Mouse (Mus musculus): Measurements from ENCODE around the gene Steap3. TPM values are rescaled to one million over a fixed set of nuclear protein-coding genes. Genes with fewer than 3 reads are reported as not detected.

The Steap3 gene
- polyA plus RNA-seq, 1 experiment from 2014 or later: 3.0 TPM

DNA sequence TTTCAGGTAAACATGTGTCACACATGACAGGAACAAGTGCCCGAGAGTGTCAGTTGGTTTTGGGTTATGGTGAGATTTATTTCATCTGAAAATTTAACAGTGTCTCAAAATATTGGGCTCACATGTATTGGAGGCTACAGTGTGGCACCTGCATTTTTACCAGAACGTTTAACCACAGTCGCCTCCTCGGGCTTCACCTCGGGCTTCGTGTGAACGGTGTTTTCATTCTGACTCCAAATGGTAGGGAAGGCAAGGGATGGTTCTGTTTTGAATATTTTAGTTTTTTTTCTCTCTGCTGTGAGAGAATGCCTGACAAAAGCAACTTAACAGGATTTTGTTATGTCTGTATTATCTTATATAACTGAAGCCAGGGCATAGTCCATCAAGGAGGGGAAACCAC, 103.8 kb downstream of the Steap3 start:
- no peak overlapping the region for H3K9ac ChIP-seq (ENCODE audit: low read length)
- no peak overlapping the region for H3K4me3 ChIP-seq (ENCODE audit: low read depth, low read length)
- H3K4me1 ChIP-seq (ENCODE audit: control insufficient read depth, insufficient read depth, low read length): no peaks in the 10 kb centered on the region
- H3K9me3 ChIP-seq (ENCODE audit: control insufficient read depth, low read length): no peaks in the 10 kb centered on the region
- DNase-seq (ENCODE audit: low spot score): no peak
- no peak overlapping the region for H3K4me2 ChIP-seq (ENCODE audit: low read depth)
- no peak overlapping the region for H3K27ac ChIP-seq (ENCODE audit: low read depth, low read length)
- no peaks in the 10 kb centered on the region for H3K36me3 ChIP-seq (ENCODE audit: control insufficient read depth, insufficient read depth, low read length)
- no peak for ATAC-seq (ENCODE audit: insufficient read depth, low FRiP score, low TSS enrichment)
- 92% methylated on average over 7 of the region's 7 CpGs for WGBS
- H3K27me3 ChIP-seq (ENCODE audit: control insufficient read depth, insufficient read depth, low read length): no peaks in the 10 kb centered on the region

DNA sequence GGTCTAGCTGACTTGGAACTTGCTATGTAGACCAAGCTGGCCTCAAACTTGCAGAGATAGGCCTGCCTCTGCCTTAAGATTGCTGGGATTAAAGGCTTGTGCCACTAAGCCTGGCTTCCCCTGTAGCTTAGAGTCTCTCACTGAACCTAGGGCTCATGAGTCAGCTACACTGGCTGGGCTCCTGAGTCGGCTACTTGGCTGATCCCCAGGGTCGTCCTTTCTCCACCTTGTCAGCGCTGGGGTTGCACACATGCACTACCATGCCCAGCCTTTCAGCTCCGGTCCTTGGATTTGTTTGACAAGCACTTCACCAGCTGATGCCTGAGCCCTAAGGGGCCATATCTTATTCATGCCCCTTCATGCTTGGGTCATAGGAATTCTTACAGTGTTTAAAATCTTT, 104.5 kb downstream of the Steap3 start:
- Histone ChIP-seq H3K4me1 (ENCODE audit: control insufficient read depth, insufficient read depth, low read length) (no peaks in the 10 kb centered on the region), H3K27me3 (ENCODE audit: control insufficient read depth, insufficient read depth, low read length) (no peaks in the 10 kb centered on the region), H3K4me2 (ENCODE audit: low read depth) (no peak overlapping the region), H3K9me3 (ENCODE audit: control insufficient read depth, low read length) (no peaks in the 10 kb centered on the region), H3K9ac (ENCODE audit: low read length) (no peak overlapping the region), H3K4me3 (ENCODE audit: low read depth, low read length) (no peak overlapping the region), H3K36me3 (ENCODE audit: control insufficient read depth, insufficient read depth, low read length) (no peaks in the 10 kb centered on the region), H3K27ac (ENCODE audit: low read depth, low read length) (no peak overlapping the region)
- WGBS: 77% methylated on average over 4 of the region's 4 CpGs
- ATAC-seq (ENCODE audit: insufficient read depth, low FRiP score, low TSS enrichment) (no peak), DNase-seq (ENCODE audit: low spot score) (no peak)

DNA sequence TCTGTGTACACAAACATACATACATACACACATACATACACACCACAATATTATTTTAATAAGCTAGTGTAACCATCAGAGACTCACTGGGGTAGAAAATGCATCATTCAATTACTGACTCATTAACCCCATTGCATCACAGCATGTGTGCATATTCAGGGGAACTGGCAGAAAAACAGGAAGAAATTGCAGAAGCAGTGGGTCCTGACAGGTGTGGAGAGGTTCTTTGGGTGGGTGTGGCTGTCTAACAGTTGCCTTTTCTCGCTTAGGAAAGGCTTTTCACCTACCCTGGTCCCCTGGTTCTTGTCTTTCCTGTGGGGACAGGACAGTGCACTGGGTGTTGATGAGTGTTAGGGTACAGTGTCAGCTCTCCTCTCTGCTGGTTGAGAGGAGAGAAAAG, 109.9 kb downstream of the Steap3 start:
- no peaks in the 10 kb centered on the region for H3K9me3 ChIP-seq (ENCODE audit: control insufficient read depth, low read length)
- no peak overlapping the region for H3K9ac ChIP-seq (ENCODE audit: low read length)
- H3K27ac ChIP-seq (ENCODE audit: low read depth, low read length): no peak overlapping the region
- H3K4me3 ChIP-seq (ENCODE audit: low read depth, low read length): no peak overlapping the region
- no peaks in the 10 kb centered on the region for H3K27me3 ChIP-seq (ENCODE audit: control insufficient read depth, insufficient read depth, low read length)
- H3K4me2 ChIP-seq (ENCODE audit: low read depth): no peak overlapping the region
- H3K4me1 ChIP-seq (ENCODE audit: control insufficient read depth, insufficient read depth, low read length): no peaks in the 10 kb centered on the region
- DNase-seq (ENCODE audit: low spot score) (no peak), ATAC-seq (ENCODE audit: insufficient read depth, low FRiP score, low TSS enrichment) (no peak)
- no peaks in the 10 kb centered on the region for H3K36me3 ChIP-seq (ENCODE audit: control insufficient read depth, insufficient read depth, low read length)
- WGBS: 61% methylated on average over 1 of the region's 1 CpGs

DNA sequence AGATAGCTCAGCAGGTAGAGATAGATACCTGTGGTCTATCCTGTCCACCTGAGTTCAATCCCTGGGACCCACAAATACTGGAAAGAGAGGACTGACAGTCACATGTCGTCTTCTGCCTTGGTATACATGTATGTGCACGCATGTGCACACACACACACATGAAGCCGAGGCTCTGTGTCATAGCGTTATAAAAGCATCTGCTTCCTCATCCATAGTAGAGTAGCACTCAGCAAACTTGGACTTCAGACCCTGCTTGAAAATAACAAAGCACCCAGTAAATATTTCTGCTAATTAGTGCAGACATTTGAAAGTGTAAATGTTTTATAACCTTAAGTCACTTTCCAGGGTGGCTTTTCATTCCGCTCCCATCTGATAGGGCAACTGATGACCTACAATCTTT, 111.0 kb downstream of the Steap3 start:
- Histone ChIP-seq H3K4me2 (ENCODE audit: low read depth) (no peak overlapping the region), H3K27me3 (ENCODE audit: control insufficient read depth, insufficient read depth, low read length) (no peaks in the 10 kb centered on the region), H3K4me3 (ENCODE audit: low read depth, low read length) (no peak overlapping the region), H3K27ac (ENCODE audit: low read depth, low read length) (no peak overlapping the region), H3K4me1 (ENCODE audit: control insufficient read depth, insufficient read depth, low read length) (no peaks in the 10 kb centered on the region), H3K9me3 (ENCODE audit: control insufficient read depth, low read length) (no peaks in the 10 kb centered on the region), H3K36me3 (ENCODE audit: control insufficient read depth, insufficient read depth, low read length) (no peaks in the 10 kb centered on the region), H3K9ac (ENCODE audit: low read length) (no peak overlapping the region)
- 86% methylated on average over 5 of the region's 5 CpGs for WGBS
- ATAC-seq (ENCODE audit: insufficient read depth, low FRiP score, low TSS enrichment) (no peak), DNase-seq (ENCODE audit: low spot score) (no peak)

DNA sequence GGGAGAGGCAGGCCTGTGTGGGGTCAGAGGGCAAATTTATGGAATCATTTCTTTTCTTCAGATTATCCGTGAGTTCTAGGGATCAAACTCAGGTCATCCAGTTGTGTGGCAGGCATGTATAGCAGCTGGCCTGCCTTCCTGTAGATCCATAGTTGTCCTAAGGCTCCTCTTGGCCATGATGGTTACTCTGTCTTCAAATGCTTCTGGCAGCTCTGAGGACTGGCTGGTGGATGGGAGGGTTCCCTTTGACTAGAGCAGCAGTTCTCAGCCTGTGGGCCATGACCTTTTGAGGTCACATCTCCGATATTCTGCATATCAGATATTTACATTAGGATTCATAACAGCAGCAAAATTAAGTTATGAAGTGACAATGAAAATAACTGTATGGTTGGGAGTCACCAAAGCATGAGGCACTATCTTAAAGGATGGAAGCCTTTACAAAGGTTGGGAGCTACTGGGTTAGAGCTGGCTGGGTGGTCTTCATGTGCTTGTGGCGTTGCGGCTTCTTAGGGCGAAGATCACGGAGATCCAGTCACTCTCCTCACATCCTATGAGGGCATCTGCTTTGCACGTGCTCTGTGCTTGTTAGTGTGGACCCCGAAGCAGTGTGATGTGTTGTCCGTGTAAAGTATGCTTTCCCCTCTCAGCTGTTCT, 113.9 kb downstream of the Steap3 start:
- WGBS: 86% methylated on average over 9 of the region's 9 CpGs
- ATAC-seq (ENCODE audit: insufficient read depth, low FRiP score, low TSS enrichment): no peak
- H3K9me3 ChIP-seq (ENCODE audit: control insufficient read depth, low read length): no peaks in the 10 kb centered on the region

DNA sequence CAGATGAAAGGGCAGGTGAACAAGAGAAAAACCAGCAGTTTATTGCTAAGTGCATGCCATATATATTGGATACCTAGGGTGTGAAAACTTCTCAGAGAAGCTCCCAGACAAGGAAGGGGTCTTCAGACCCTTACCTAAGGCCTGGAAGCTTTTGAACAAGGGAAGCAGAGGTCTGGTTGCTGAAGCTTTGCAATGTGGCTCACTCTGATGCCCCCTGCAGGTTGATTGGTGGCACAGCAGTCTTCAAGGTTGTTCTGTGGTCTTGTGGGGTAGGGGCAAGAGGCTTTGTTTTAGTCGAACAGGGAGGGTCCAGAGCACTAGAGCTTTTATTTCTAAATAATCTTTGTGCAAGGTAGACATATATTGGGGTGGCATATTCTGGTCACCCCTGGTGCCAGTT, 117.2 kb downstream of the Steap3 start:
- 36% methylated on average over 1 of the region's 1 CpGs for WGBS
- Histone ChIP-seq H3K27ac (ENCODE audit: low read depth, low read length) (no peak overlapping the region), H3K9me3 (ENCODE audit: control insufficient read depth, low read length) (no peaks in the 10 kb centered on the region), H3K36me3 (ENCODE audit: control insufficient read depth, insufficient read depth, low read length) (no peaks in the 10 kb centered on the region), H3K4me3 (ENCODE audit: low read depth, low read length) (no peak overlapping the region), H3K27me3 (ENCODE audit: control insufficient read depth, insufficient read depth, low read length) (no peaks in the 10 kb centered on the region), H3K9ac (ENCODE audit: low read length) (no peak overlapping the region), H3K4me1 (ENCODE audit: control insufficient read depth, insufficient read depth, low read length) (no peaks in the 10 kb centered on the region), H3K4me2 (ENCODE audit: low read depth) (no peak overlapping the region)
- ATAC-seq (ENCODE audit: insufficient read depth, low FRiP score, low TSS enrichment) (no peak), DNase-seq (ENCODE audit: low spot score) (peak; percentile 45)

More for the DNA sequence above, 113.9 kb downstream of the Steap3 start:
- no peaks in the 10 kb centered on the region for H3K36me3 ChIP-seq (ENCODE audit: control insufficient read depth, insufficient read depth, low read length)
- DNase-seq (ENCODE audit: low spot score): no peak
- no peak overlapping the region for H3K4me3 ChIP-seq (ENCODE audit: low read depth, low read length)
- H3K27ac ChIP-seq (ENCODE audit: low read depth, low read length): no peak overlapping the region
- no peak overlapping the region for H3K9ac ChIP-seq (ENCODE audit: low read length)
- H3K4me2 ChIP-seq (ENCODE audit: low read depth): no peak overlapping the region
- no peaks in the 10 kb centered on the region for H3K27me3 ChIP-seq (ENCODE audit: control insufficient read depth, insufficient read depth, low read length)
- H3K4me1 ChIP-seq (ENCODE audit: control insufficient read depth, insufficient read depth, low read length): no peaks in the 10 kb centered on the region

DNA sequence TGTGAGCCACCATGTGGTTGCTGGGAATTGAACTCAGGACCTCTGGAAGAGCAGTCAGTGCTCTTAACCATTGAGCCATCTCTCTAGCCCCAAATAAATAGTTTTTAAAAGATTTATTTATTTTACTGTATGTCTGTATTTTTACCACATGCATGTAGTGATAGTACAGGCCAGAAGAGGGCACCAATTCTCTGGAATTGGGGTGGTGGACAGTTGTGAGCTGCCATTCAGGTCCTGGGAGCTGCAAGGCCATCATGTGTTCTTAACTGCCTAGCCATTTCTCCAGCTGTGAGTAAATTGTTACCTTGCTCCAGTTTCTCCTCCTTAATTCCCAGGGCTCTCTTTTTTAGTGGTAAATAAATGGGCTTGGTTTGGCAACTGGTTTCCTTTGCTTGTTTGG, 118.3 kb downstream of the Steap3 start:
- no peak overlapping the region for H3K4me3 ChIP-seq (ENCODE audit: low read depth, low read length)
- no peak overlapping the region for H3K4me2 ChIP-seq (ENCODE audit: low read depth)
- no peaks in the 10 kb centered on the region for H3K36me3 ChIP-seq (ENCODE audit: control insufficient read depth, insufficient read depth, low read length)
- H3K9ac ChIP-seq (ENCODE audit: low read length): no peak overlapping the region
- no peaks in the 10 kb centered on the region for H3K27me3 ChIP-seq (ENCODE audit: control insufficient read depth, insufficient read depth, low read length)
- H3K27ac ChIP-seq (ENCODE audit: low read depth, low read length): no peak overlapping the region
- H3K9me3 ChIP-seq (ENCODE audit: control insufficient read depth, low read length): no peaks in the 10 kb centered on the region
- ATAC-seq (ENCODE audit: insufficient read depth, low FRiP score, low TSS enrichment) (peak; percentile 38; the same call in 1 of the 2 replicates), DNase-seq (ENCODE audit: low spot score) (peak; percentile 33)
- H3K4me1 ChIP-seq (ENCODE audit: control insufficient read depth, insufficient read depth, low read length): no peaks in the 10 kb centered on the region

DNA sequence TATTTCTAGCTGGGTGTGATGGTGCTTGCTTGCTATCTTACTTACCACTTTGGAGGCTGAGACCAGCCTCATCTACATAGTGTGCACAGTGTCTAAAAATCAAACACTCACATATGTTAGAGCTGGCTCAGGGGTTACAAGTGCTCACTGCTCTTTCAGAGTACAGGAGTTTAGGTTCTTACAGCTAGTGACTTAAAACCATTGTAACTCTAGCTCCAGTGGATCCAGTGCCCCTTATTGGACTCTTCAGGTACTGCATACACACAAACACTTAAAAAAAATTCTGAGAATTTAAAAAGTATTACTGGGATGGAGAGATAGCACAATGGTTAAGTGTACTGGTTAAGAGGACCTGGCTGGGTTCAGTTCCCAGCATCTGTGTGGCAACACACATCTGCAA, 125.5 kb downstream of the Steap3 start:
- Histone ChIP-seq H3K4me2 (ENCODE audit: low read depth) (no peak overlapping the region), H3K27ac (ENCODE audit: low read depth, low read length) (no peak overlapping the region), H3K9ac (ENCODE audit: low read length) (no peak overlapping the region), H3K27me3 (ENCODE audit: control insufficient read depth, insufficient read depth, low read length) (no peaks in the 10 kb centered on the region), H3K36me3 (ENCODE audit: control insufficient read depth, insufficient read depth, low read length) (no peaks in the 10 kb centered on the region), H3K4me3 (ENCODE audit: low read depth, low read length) (no peak overlapping the region), H3K9me3 (ENCODE audit: control insufficient read depth, low read length) (no peaks in the 10 kb centered on the region), H3K4me1 (ENCODE audit: control insufficient read depth, insufficient read depth, low read length) (no peaks in the 10 kb centered on the region)
- DNase-seq (ENCODE audit: low spot score): no peak
- no peak; the same call in 1 of the 2 replicates for ATAC-seq (ENCODE audit: insufficient read depth, low FRiP score, low TSS enrichment)

DNA sequence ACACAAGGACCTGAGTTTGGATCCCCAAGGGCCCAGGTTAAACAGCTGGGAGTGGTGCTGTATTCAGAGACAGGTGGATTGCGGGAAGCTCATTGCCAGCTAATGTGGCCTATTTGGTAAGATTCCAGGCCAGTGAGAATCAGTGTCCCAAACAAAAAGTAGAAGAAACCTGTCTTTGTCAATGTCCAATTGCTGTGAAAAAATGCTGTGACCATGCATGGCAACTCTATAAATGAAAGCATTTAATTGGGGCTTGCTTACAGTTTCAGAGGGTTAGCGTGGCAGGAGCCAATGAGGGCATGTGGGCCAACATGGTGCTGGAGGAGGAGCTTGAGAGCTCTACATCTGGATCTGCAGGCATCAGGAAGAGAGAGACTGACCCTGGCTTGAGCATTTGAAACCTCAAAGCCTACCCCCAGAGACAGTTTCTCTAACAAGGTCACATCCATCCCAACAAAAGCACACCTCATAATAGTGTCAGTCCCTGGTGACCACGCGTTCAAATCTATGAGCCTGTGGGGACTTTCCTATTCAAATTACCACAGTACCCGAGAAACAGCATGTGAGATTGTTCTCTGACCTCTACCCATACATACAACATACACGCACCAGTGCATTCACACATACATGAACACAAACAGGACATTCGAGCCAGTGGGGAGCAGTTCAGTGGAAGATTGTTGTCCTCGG, 126.8 kb downstream of the Steap3 start:
- H3K27me3 ChIP-seq (ENCODE audit: control insufficient read depth, insufficient read depth, low read length): no peaks in the 10 kb centered on the region
- no peak for DNase-seq (ENCODE audit: low spot score)
- H3K9me3 ChIP-seq (ENCODE audit: control insufficient read depth, low read length): no peaks in the 10 kb centered on the region
- H3K9ac ChIP-seq (ENCODE audit: low read length): no peak overlapping the region
- H3K4me2 ChIP-seq (ENCODE audit: low read depth): no peak overlapping the region
- no peaks in the 10 kb centered on the region for H3K36me3 ChIP-seq (ENCODE audit: control insufficient read depth, insufficient read depth, low read length)
- 86% methylated on average over 8 of the region's 8 CpGs for WGBS
- H3K4me1 ChIP-seq (ENCODE audit: control insufficient read depth, insufficient read depth, low read length): no peaks in the 10 kb centered on the region
- no peak overlapping the region for H3K4me3 ChIP-seq (ENCODE audit: low read depth, low read length)
- ATAC-seq (ENCODE audit: insufficient read depth, low FRiP score, low TSS enrichment): no peak
- H3K27ac ChIP-seq (ENCODE audit: low read depth, low read length): no peak overlapping the region

Measured in neural tube, embryonic 11.5 days (tissue).